Mouse (Mus musculus) retina, embryonic 14.5 days (tissue): ENCODE data around the gene 1700088E04Rik.

Source experiments
- DNase-seq: peaks from one replicate; pipeline ENCODE4 v3.0.0-alpha.2; 2015; ENCODE audit warnings: low spot score

Gene 1700088E04Rik

DNA sequence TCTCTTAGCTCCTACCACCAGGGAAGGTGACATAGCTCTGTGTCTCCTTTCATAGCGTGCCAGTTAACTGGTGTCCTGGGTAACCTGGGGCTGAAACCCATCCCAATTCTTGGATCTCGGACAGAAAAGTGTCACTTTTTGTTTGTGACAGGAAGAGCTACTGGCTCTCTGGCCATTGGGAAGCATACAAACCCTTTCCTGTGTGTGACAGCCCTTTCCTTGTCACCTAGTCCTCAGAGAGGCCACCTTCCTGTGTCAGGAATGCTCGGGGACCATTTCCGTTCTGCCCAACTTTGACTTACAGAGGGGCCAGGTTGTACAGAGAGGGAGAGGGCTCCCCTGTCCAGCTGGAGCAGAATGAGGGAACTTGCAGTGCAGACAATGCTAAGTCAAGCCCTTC, 41.6 kb downstream of the 1700088E04Rik start:
- no peak for DNase-seq

DNA sequence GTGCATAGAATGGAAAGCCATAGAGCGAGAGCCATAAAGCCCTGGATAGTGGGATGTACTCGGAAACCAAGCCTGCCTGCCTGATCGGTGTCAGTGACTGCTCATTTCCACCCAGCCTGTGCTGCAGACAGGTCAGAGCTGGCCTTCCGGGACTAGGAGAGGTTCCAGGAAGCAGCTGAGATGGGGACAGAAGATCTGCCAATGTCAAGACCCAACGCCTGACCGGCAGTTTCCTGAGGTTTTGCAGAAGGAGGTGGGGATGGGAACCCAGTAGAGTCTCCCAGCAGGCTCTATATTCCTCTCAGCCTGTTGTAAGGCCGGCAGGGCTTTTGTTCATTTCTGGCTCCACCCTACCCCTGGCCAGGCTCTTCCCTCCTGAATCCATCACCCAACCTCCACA, 42.2 kb downstream of the 1700088E04Rik start:
- no peak for DNase-seq

DNA sequence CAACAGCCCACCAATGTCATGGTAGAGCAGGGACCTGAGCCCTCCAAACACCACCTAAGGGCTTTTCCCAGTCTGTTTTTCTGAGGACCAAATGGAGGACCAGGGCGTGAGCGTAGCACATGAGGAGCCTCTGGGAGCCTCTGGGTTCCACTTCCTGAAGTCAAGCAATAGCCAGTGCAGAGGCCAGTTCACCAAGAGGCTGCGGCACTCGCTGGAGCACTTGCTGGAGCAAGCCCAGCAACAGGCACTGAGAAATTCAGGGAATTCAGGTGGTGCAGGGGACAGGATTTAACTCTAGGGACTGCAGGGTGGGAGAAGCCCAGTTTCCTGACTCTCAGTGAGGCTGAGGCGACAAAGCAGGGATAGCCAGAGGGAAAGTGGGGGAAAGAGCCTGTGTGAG, 42.8 kb downstream of the 1700088E04Rik start:
- DNase-seq = no peak

GRCm38 (mm10) chr15:79097611-79098025, 43.4 kb downstream of the 1700088E04Rik start:
- DNase-seq = no peak

GRCm38 (mm10) chr15:79097135-79097534, 43.9 kb downstream of the 1700088E04Rik start:
- DNase-seq = no peak

- DNase-seq = no peak
Measured at GRCm38 (mm10) chr15:79096556-79096955, 44.5 kb downstream of the 1700088E04Rik start.

GRCm38 (mm10) chr15:79095483-79095882, 45.6 kb downstream of the 1700088E04Rik start:
- DNase-seq = no peak

- peak; percentile 28 for DNase-seq
Measured at GRCm38 (mm10) chr15:79093083-79093839, 47.8 kb downstream of the 1700088E04Rik start.

DNA sequence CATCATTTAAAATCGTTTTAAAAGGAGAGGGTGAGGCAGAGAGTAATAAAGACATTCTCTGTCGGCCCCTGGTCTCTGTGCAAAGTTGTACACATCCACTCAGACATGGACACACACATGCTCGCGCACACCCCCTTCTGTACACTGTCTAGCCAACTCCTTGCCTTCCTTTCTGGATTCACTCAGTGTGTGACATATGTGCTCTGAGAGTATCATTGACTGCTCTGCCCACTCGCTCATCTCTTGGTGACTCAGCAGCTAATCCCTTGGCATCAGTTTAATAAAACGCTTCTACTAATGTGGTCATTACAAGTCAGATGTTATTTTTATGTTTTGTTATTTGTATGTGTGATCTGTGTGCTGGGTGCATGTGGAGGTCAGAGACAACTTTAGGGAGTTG, 48.8 kb downstream of the 1700088E04Rik start:
- DNase-seq = no peak

GRCm38 (mm10) chr15:79079567-79079966, 61.5 kb downstream of the 1700088E04Rik start:
- DNase-seq = no peak
